Mouse (Mus musculus): ENCODE data around the gene Ptger2.

GRCm38 (mm10) chr14:44988456-44989016 is 541 bp downstream of the Ptger2 start:
- TF ChIP-seq CTCF (IDR thresholded peaks at IDR 0.05; ENCODE audit: extremely low read depth, insufficient read depth, low read length) = no peak
- TF ChIP-seq POLR2A (IDR thresholded peaks at IDR 0.05; ENCODE audit: extremely low read depth, insufficient read depth, low read length) = no peak
